Mouse (Mus musculus) CD4-positive naive resting alpha-beta T cell, adult 57 days (primary cell): ENCODE results near the gene Bpifb6. TPM values are rescaled to one million over a fixed set of nuclear protein-coding genes. Genes with fewer than 3 reads are reported as not detected.

Experiments used
- total RNA-seq: library from RNA; stranded (reverse); gene quantifications from one replicate; pipeline ENCODE4 v1.2.4, GENCODE M21; 2023

Bpifb6 gene
- total RNA-seq = not detected

GRCm38 (mm10) chr2:153900088-153900487, at the start of gene Bpifb6:
TSS of gene Bpifb6 (plus strand) at chr2:153900388.

GRCm38 (mm10) chr2:153870984-153871383, 29.2 kb upstream of the Bpifb6 start, which contains the start of gene Sun5:
TSS of gene Sun5 (minus strand) at chr2:153871084.

GRCm38 (mm10) chr2:153874745-153875144, 25.4 kb upstream of the Bpifb6 start, which contains the start of gene Bpifb2:
TSS of gene Bpifb2 (plus strand) at chr2:153875045.

GRCm38 (mm10) chr2:153917930-153918329, 17.7 kb downstream of the Bpifb6 start, which contains the start of gene Bpifb3:
TSS of gene Bpifb3 (plus strand) at chr2:153918230.

GRCm38 (mm10) chr2:153937843-153938242, 37.7 kb downstream of the Bpifb6 start, which contains the start of gene Bpifb4:
TSS of gene Bpifb4 (plus strand) at chr2:153938212.

Other genes starting within 250 kb of the Bpifb6 start
- gene Dnmt3c, start 203.7 kb upstream of the Bpifb6 start, total RNA-seq = not detected
- gene Mapre1, start 159.1 kb upstream of the Bpifb6 start, total RNA-seq = 132 TPM
- 0.65 TPM for gene Efcab8, start 120.5 kb upstream of the Bpifb6 start, total RNA-seq
- not detected for gene Sun5, start 29.3 kb upstream of the Bpifb6 start, total RNA-seq
- not detected for gene Bpifb2, start 25.3 kb upstream of the Bpifb6 start, total RNA-seq
- not detected for gene Bpifb3, start 17.8 kb downstream of the Bpifb6 start, total RNA-seq
- not detected for gene Bpifb4, start 37.8 kb downstream of the Bpifb6 start, total RNA-seq
- not detected for gene Bpifa6, start 74.6 kb downstream of the Bpifb6 start, total RNA-seq
- gene Bpifa2, start 107.9 kb downstream of the Bpifb6 start, total RNA-seq = not detected
- not detected for gene Bpifa3, start 229.9 kb downstream of the Bpifb6 start, total RNA-seq
- not detected for gene Bpifa1, start 242.5 kb downstream of the Bpifb6 start, total RNA-seq